Mouse (Mus musculus) midbrain, embryonic 14.5 days (tissue): Measurements from ENCODE around the gene Tmem185a. TPM values are rescaled to one million over a fixed set of nuclear protein-coding genes. Genes with fewer than 3 reads are reported as not detected.
"Not testable (repeated sequence)": the region's sequence is repeated elsewhere in the genome, so short reads cannot be mapped to it uniquely, and the experiment has no call there.

ENCODE experiments used
- ATAC-seq: fragments of 200-750 bp; cut with Nextera tagmentation; 2 replicates; pipeline ENCODE4 v1.8.0; 2017; ENCODE audit warnings: moderate number of reproducible peaks, moderate library complexity; ENCODE audit not compliant: low FRiP score, low TSS enrichment
- DNase-seq: peaks from one replicate; pipeline ENCODE4 v3.0.0-alpha.2; 2015
- H3K27ac ChIP-seq: fragments of 300-500 bp; sonication (generic); replicated peaks from 2 replicates; pipeline ENCODE4 v1.5.1; 2014; ENCODE audit warnings: mild to moderate bottlenecking, low read depth, low read length, moderate library complexity
- H3K27me3 ChIP-seq: fragments of 300-500 bp; sonication (generic); 2 replicates; pipeline ENCODE4 v1.6.1; 2014; ENCODE audit warnings: low read length, control low read depth, mixed read lengths; ENCODE audit not compliant: control insufficient read depth, insufficient read depth
- H3K36me3 ChIP-seq: fragments of 300-500 bp; sonication (generic); 2 replicates; pipeline ENCODE4 v1.6.1; 2014; ENCODE audit warnings: low read length, control low read depth; ENCODE audit not compliant: control insufficient read depth, insufficient read depth
- H3K4me1 ChIP-seq: fragments of 300-500 bp; sonication (generic); 2 replicates; pipeline ENCODE4 v1.6.1; 2014; ENCODE audit warnings: mild to moderate bottlenecking, antibody characterized with exemption, low read length, control low read depth; ENCODE audit not compliant: control insufficient read depth, insufficient read depth
- H3K4me2 ChIP-seq: fragments of 300-500 bp; sonication (generic); 2 replicates; pipeline ENCODE4 v1.6.1; 2014; ENCODE audit warnings: mild to moderate bottlenecking, low read length, moderate library complexity
- H3K4me3 ChIP-seq: fragments of 300-500 bp; sonication (generic); replicated peaks from 2 replicates; pipeline ENCODE4 v1.5.1; 2014; ENCODE audit warnings: low read depth, low read length
- H3K9ac ChIP-seq: fragments of 300-500 bp; sonication (generic); replicated peaks from 2 replicates; pipeline ENCODE4 v1.6.1; 2014; ENCODE audit warnings: mild to moderate bottlenecking, low read length, moderate library complexity
- H3K9me3 ChIP-seq: fragments of 300-500 bp; sonication (generic); 2 replicates; pipeline ENCODE4 v1.6.1; 2016; ENCODE audit warnings: low read length, control low read depth, mixed read lengths; ENCODE audit not compliant: control insufficient read depth
- WGBS: fragments of 180-500 bp; shearing (Covaris S2); extraction: QIAGEN DNeasy Blood & Tissue Kit; methylation state at CpG from one replicate; pipeline ENCODE4 v1.1.7; 2014; 5-methylcytosine and 5-hydroxymethylcytosine counted together
- polyA plus RNA-seq: library from polyadenylated mRNA; unstranded; fragments of >200 nt; fragmentation: Nextera tagmentation; extraction: Ambion mirVana; gene quantifications from 2 replicates; pipeline ENCODE4 v1.2.1, GENCODE M21; 2014

Tmem185a gene
- polyA plus RNA-seq, 1 experiment from 2014 or later: 55.1 TPM

DNA sequence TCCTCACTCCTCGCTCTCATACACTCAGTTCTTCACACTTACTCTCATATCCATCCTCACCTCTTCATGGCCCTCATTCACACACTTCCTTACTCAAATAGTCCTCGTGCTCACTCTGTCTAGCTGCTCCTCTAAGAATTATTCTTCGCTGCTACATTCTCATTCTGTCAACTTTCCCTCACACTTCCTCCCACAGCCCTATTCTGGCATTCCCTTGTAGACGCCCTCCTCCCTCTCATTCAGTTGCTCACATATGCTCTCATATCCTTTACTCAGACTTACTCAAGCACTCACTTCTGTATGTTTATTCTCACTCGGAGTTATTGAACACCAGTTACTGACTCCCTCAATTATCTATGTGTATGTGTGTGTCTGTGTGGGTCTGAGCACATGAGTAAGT is 13.4 kb downstream of the Tmem185a start:
- Histone ChIP-seq H3K36me3 (peaks cover 15% of the 10 kb centered on the region; the same call in 1 of the 2 replicates), H3K9ac (no peak overlapping the region), H3K27me3 (no peaks in the 10 kb centered on the region), H3K4me3 (no peak overlapping the region), H3K4me2 (no peak overlapping the region), H3K9me3 (no peaks in the 10 kb centered on the region), H3K4me1 (no peaks in the 10 kb centered on the region), H3K27ac (no peak overlapping the region)
- 88% methylated on average over 5 of the region's 5 CpGs for WGBS
- ATAC-seq (no peak), DNase-seq (no peak)

DNA sequence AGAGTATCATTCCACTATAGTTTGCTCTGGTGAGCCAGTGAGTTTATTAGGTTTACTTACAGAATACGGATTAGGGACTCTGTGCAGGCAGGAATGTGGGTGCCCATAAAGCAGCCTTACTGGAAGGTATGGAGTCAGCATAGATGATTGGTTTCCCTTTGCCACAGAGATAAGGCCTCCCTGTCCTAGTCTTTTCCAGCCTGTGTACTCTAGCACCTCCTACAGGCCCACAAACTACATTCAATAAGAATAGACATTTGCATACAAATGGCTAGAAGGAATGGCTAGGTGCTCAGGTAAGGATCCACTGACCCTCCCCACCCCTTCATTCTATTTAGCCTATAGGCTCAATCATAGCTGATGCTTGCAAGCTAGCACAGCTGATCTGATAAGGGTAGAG is 24.6 kb downstream of the Tmem185a start:
- H3K4me2 ChIP-seq, H3K4me3 ChIP-seq, H3K27me3 ChIP-seq, H3K9me3 ChIP-seq, DNase-seq, H3K4me1 ChIP-seq, H3K9ac ChIP-seq, H3K27ac ChIP-seq, ATAC-seq, H3K36me3 ChIP-seq: not testable (repeated sequence)
- WGBS: no CpG with 5 or more reads among the region's 1 CpGs

DNA sequence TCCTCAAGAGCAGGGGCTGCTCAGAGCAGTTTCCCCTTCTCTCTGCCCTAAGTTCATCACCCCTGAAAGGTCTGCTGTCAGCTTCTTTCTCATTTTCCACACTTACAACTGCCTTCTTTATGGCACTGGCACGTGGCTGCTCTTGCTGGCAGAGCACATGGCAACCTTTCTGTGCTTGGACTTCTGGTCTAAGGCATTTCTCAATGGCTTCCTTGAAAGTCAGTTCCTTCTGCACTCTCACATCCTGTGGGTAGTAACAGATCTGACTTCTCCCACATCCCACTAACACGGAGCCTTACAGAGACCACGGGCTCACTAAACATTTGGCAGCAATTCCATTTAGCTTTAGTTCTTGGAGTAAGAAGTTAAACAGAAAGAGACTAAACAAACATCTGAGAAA is 51.5 kb downstream of the Tmem185a start:
- not testable (repeated sequence) for H3K36me3 ChIP-seq, DNase-seq, H3K4me3 ChIP-seq, H3K9me3 ChIP-seq, H3K4me2 ChIP-seq, H3K27ac ChIP-seq, H3K27me3 ChIP-seq, H3K9ac ChIP-seq, ATAC-seq, H3K4me1 ChIP-seq
- 80% methylated on average over 3 of the region's 3 CpGs for WGBS

Other genes starting within 250 kb of the Tmem185a start
- 20.1 and 28.0 TPM in 2 replicates for gene Ids, start 112.1 kb downstream of the Tmem185a start, polyA plus RNA-seq
- gene 1110012L19Rik, start 91.3 kb downstream of the Tmem185a start, polyA plus RNA-seq: 32.5 and 40.1 TPM in 2 replicates